Mouse (Mus musculus) ES-Bruce4 (cell line): Measurements from ENCODE around the gene Arid5b. TPM values are rescaled to one million over a fixed set of nuclear protein-coding genes. Genes with fewer than 3 reads are reported as not detected.

Experiments
- H3K27ac ChIP-seq: 2 replicates; pipeline ENCODE4 v1.5.1; 2012; ENCODE audit warnings: low read length, inconsistent platforms; ENCODE audit not compliant: insufficient read depth
- H3K27me3 ChIP-seq: 2 replicates; pipeline ENCODE4 v1.6.1; 2012; ENCODE audit warnings: mild to moderate bottlenecking, low read length, inconsistent platforms; ENCODE audit not compliant: control insufficient read depth, poor library complexity, insufficient read depth, severe bottlenecking
- H3K36me3 ChIP-seq: 2 replicates; pipeline ENCODE4 v1.6.1; 2012; ENCODE audit warnings: inconsistent platforms, mild to moderate bottlenecking, low read length, moderate library complexity; ENCODE audit not compliant: control insufficient read depth, poor library complexity, insufficient read depth, severe bottlenecking
- H3K4me1 ChIP-seq: one replicate; pipeline ENCODE4 v1.8.1; 2011; ENCODE audit warnings: low read length; ENCODE audit not compliant: control insufficient read depth, insufficient read depth
- H3K4me3 ChIP-seq: 2 replicates; pipeline ENCODE4 v1.5.1; 2011; ENCODE audit warnings: low read depth, mild to moderate bottlenecking, low read length
- H3K9ac ChIP-seq: 2 replicates; pipeline ENCODE4 v1.6.1; 2012; ENCODE audit warnings: low read depth, mild to moderate bottlenecking, inconsistent platforms; ENCODE audit not compliant: poor library complexity, severe bottlenecking
- H3K9me3 ChIP-seq: replicated peaks from 2 replicates; pipeline ENCODE4 v1.6.1; 2012; ENCODE audit warnings: mild to moderate bottlenecking, low read length, inconsistent platforms; ENCODE audit not compliant: control insufficient read depth, poor library complexity, insufficient read depth, severe bottlenecking
- CTCF ChIP-seq: IDR thresholded peaks from one replicate; pipeline ENCODE4 v1.8.1; 2011; ENCODE audit warnings: low read depth, low read length
- EP300 ChIP-seq: IDR thresholded peaks from 2 replicates; pipeline ENCODE4 v1.6.1; 2011; ENCODE audit warnings: low read depth, low read length; ENCODE audit not compliant: insufficient read depth
- POLR2A ChIP-seq: IDR thresholded peaks from one replicate; pipeline ENCODE4 v1.8.1; 2011; ENCODE audit warnings: low read length; ENCODE audit not compliant: insufficient read depth
- polyA plus RNA-seq: library from polyadenylated mRNA; stranded (reverse); fragments of >200 nt; gene quantifications from 2 replicates; pipeline ENCODE4 v1.2.4, GENCODE M21; 2011; ENCODE audit warnings: low read depth; ENCODE audit not compliant: missing spikeins, insufficient read depth, insufficient read length

The Arid5b gene
- polyA plus RNA-seq, 1 experiment = 48.3 TPM

DNA sequence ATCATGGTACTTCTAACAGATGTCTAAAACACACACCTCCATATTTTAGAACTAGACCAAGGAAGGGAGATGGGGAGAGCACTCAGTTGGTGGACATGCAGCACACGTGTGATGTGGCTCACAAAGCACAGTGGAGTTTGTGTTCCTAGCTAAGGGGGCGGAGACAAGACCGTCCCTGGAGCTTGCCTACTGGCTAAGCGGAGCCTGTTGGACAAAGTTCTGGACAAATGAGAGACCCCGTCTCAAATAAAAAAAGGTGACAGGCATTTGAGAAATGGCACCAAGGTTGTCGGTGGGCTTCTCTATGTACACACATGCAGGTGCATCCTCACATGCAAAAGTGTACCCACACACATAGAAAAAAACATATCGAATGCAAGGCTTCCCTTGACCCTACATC is 95.4 kb downstream of the Arid5b start:
- Histone ChIP-seq H3K27me3 (no peaks in the 10 kb centered on the region), H3K9me3 (no peaks in the 10 kb centered on the region), H3K4me1 (no peaks in the 10 kb centered on the region), H3K27ac (no peak overlapping the region), H3K9ac (no peak overlapping the region), H3K4me3 (no peak overlapping the region), H3K36me3 (no peaks in the 10 kb centered on the region)
- no peak for TF ChIP-seq CTCF
- no peak for TF ChIP-seq EP300
- TF ChIP-seq POLR2A = no peak

GRCm38 (mm10) chr10:68182266-68182665 is 96.3 kb downstream of the Arid5b start:
- TF ChIP-seq EP300 (no peak), POLR2A (no peak), CTCF (no peak)

DNA sequence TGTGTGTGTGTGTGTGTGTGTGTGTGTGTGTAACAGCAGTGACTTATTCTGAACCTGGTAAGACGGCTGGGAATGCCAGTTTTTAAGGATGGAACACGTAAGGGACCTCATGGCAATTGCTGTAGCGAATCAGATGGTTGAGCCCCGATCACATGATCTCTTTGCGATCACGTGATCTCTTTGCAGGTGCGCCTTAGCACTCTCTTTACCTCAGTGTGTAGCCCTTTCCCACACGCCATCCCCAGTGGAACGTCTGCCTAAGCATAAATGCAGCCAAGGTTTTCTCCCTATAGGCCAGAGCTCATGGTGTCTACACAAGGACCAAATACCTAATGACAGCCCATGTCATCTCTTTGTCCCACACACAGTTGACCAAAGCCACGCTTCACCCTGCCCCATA is 97.4 kb downstream of the Arid5b start:
- Histone ChIP-seq H3K27me3 (no peaks in the 10 kb centered on the region), H3K4me1 (no peaks in the 10 kb centered on the region), H3K36me3 (no peaks in the 10 kb centered on the region), H3K9me3 (no peaks in the 10 kb centered on the region), H3K27ac (no peak overlapping the region), H3K9ac (no peak overlapping the region), H3K4me3 (no peak overlapping the region)
- no peak for TF ChIP-seq CTCF
- no peak for TF ChIP-seq EP300
- no peak for TF ChIP-seq POLR2A

More at GRCm38 (mm10) chr10:68182266-68182665, 96.3 kb downstream of the Arid5b start:
- Histone ChIP-seq H3K27ac (no peak overlapping the region), H3K4me1 (no peaks in the 10 kb centered on the region), H3K9ac (no peak overlapping the region), H3K36me3 (no peaks in the 10 kb centered on the region), H3K27me3 (no peaks in the 10 kb centered on the region), H3K4me3 (no peak overlapping the region), H3K9me3 (no peaks in the 10 kb centered on the region)

DNA sequence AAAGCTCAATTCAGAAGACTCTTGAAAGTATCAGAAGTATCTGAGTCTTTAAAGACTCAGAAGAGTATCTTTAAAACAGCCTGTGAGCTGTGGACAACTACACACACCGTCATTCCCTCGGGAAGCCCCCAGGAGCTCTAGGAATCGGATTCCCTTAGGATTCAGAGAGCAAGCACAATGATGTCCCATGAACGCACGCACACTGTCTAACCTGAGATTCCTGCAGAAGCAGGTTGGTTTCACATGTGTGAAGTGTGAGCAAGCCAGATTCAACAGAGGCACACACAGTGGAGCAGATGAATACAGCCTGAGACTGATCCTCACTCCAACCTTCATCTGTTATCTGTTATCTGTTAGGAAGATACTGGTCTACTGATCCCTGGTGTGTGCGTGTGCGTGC is 97.8 kb downstream of the Arid5b start:
- no peak overlapping the region for H3K27ac ChIP-seq
- no peaks in the 10 kb centered on the region for H3K4me1 ChIP-seq
- H3K36me3 ChIP-seq = no peaks in the 10 kb centered on the region
- TF ChIP-seq EP300 (no peak), CTCF (no peak), POLR2A (no peak)
- no peaks in the 10 kb centered on the region for H3K27me3 ChIP-seq
- H3K9ac ChIP-seq = no peak overlapping the region
- H3K9me3 ChIP-seq = no peaks in the 10 kb centered on the region
- no peak overlapping the region for H3K4me3 ChIP-seq

GRCm38 (mm10) chr10:68180151-68180550 is 98.4 kb downstream of the Arid5b start:
- no peaks in the 10 kb centered on the region for H3K9me3 ChIP-seq
- H3K27ac ChIP-seq = no peak overlapping the region
- no peak overlapping the region for H3K9ac ChIP-seq
- H3K4me3 ChIP-seq = no peak overlapping the region
- TF ChIP-seq CTCF (no peak), EP300 (peak; percentile 47; the same call in 1 of the 2 replicates), POLR2A (no peak)
- no peaks in the 10 kb centered on the region for H3K27me3 ChIP-seq
- no peaks in the 10 kb centered on the region for H3K36me3 ChIP-seq
- H3K4me1 ChIP-seq = no peaks in the 10 kb centered on the region

- Histone ChIP-seq H3K27ac (no peak overlapping the region), H3K4me3 (no peak overlapping the region), H3K27me3 (no peaks in the 10 kb centered on the region), H3K36me3 (no peaks in the 10 kb centered on the region), H3K9ac (no peak overlapping the region), H3K4me1 (no peaks in the 10 kb centered on the region), H3K9me3 (no peaks in the 10 kb centered on the region)
- TF ChIP-seq CTCF (no peak), EP300 (no peak), POLR2A (no peak)
Measured at GRCm38 (mm10) chr10:68179741-68180140, 98.8 kb downstream of the Arid5b start.
